Mouse (Mus musculus): ENCODE data around the gene Ccdc57. TPM values are rescaled to one million over a fixed set of nuclear protein-coding genes. Genes with fewer than 3 reads are reported as not detected.

Ccdc57 gene
- polyA plus RNA-seq, 1 experiment = 2.9 TPM

DNA sequence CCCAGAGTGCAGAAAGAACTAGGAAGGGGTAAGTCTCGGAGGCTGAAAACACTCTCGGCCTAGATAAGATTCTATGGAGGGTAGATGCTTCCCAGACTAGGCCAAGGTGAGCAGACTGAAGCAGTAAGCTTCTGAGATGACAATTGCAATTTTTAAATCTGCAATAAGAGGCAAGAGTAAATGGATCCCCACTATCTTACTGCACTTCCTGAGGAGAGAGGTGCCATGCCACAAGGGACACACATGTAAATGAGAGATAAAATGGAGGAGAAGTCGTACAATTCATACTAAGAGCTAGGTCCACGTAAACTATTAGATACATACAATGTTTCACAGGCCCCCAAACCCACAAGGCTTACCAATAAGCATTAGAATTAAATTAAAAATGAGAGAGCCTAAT, 4.2 kb downstream of the Ccdc57 start:
- H3K27ac ChIP-seq (ENCODE audit: insufficient read depth, low read depth, low read length) = no peak overlapping the region
- DNase-seq = no peak
- 95% methylated on average over 4 of the region's 4 CpGs for WGBS
- H3K36me3 ChIP-seq (ENCODE audit: control insufficient read depth, insufficient read depth, low read length) = no peaks in the 10 kb centered on the region
- no peaks in the 10 kb centered on the region for H3K27me3 ChIP-seq (replicated peaks; ENCODE audit: control insufficient read depth, insufficient read depth, low read length)
- TF ChIP-seq CTCF (conservative IDR thresholded peaks at IDR 0.05; ENCODE audit: insufficient read depth, insufficient read length, low read depth, low read length) (no peak), POLR2A (IDR thresholded peaks at IDR 0.05; ENCODE audit: low read depth, low read length) (no peak)
- peaks cover 3% of the 10 kb centered on the region; the same call in 1 of the 2 replicates for H3K4me1 ChIP-seq (ENCODE audit: control insufficient read depth, insufficient read depth, low read length)
- no peak overlapping the region for H3K4me3 ChIP-seq (ENCODE audit: insufficient read depth, low read depth, low read length)

DNA sequence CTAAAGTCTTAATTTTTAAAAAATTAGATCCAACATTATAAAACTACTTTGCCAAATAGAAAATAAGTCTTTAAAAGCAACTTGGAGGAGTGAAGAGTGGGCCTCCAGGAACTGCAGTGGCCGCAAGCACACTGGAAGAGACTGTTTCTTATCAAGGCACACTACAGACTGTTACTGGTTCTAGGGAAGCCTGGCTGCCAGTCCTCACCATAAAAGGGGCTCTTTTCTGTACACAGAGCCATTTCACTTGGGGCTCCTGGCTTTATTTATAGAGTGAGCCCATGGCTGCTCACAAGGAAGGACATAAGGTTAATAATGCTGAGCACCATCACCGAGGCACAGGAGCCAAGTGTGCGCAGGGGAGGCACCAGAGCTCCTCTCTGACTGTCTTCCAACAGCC, 10.1 kb downstream of the Ccdc57 start:
- no peak for DNase-seq
- H3K4me1 ChIP-seq (ENCODE audit: control insufficient read depth, insufficient read depth, low read length) = no peaks in the 10 kb centered on the region
- no peaks in the 10 kb centered on the region for H3K27me3 ChIP-seq (replicated peaks; ENCODE audit: control insufficient read depth, insufficient read depth, low read length)
- H3K36me3 ChIP-seq (ENCODE audit: control insufficient read depth, insufficient read depth, low read length) = no peaks in the 10 kb centered on the region
- 94% methylated on average over 3 of the region's 3 CpGs for WGBS
- no peak for TF ChIP-seq POLR2A (IDR thresholded peaks at IDR 0.05; ENCODE audit: low read depth, low read length)
- TF ChIP-seq CTCF (conservative IDR thresholded peaks at IDR 0.05; ENCODE audit: insufficient read depth, insufficient read length, low read depth, low read length) = no peak
- no peak overlapping the region for H3K27ac ChIP-seq (ENCODE audit: insufficient read depth, low read depth, low read length)
- no peak overlapping the region for H3K4me3 ChIP-seq (ENCODE audit: insufficient read depth, low read depth, low read length)

DNA sequence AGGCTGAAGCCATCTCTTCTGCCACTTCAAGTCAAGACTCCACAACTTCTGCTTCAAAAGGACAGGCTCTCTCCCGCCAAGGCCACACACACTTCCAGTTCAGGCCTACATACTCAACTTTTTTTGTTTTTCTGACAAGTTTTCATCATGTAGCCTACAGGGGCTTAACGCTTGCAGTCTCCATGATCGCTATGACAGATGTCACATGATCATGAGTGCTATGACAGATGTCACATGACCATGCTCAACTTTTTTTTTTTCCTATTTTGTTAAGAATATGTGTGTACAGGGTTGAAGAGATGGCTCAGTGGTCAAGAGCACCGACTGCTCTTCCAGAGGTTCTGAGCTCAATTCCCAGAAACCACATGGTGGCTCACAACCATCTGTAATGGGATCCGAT, 14.9 kb downstream of the Ccdc57 start:
- TF ChIP-seq POLR2A (IDR thresholded peaks at IDR 0.05; ENCODE audit: low read depth, low read length) (no peak), CTCF (conservative IDR thresholded peaks at IDR 0.05; ENCODE audit: insufficient read depth, insufficient read length, low read depth, low read length) (no peak)
- H3K4me1 ChIP-seq (ENCODE audit: control insufficient read depth, insufficient read depth, low read length) = no peaks in the 10 kb centered on the region
- no peaks in the 10 kb centered on the region for H3K36me3 ChIP-seq (ENCODE audit: control insufficient read depth, insufficient read depth, low read length)
- no peak overlapping the region for H3K4me3 ChIP-seq (ENCODE audit: insufficient read depth, low read depth, low read length)
- H3K27me3 ChIP-seq (replicated peaks; ENCODE audit: control insufficient read depth, insufficient read depth, low read length) = no peaks in the 10 kb centered on the region
- 98% methylated on average over 5 of the region's 5 CpGs for WGBS
- no peak for DNase-seq
- no peak overlapping the region for H3K27ac ChIP-seq (ENCODE audit: insufficient read depth, low read depth, low read length)

- H3K27ac ChIP-seq (ENCODE audit: insufficient read depth, low read depth, low read length) = no peak overlapping the region
- no peak for DNase-seq
- no peak overlapping the region for H3K4me3 ChIP-seq (ENCODE audit: insufficient read depth, low read depth, low read length)
- H3K36me3 ChIP-seq (ENCODE audit: control insufficient read depth, insufficient read depth, low read length) = no peaks in the 10 kb centered on the region
- WGBS = 66% methylated on average over 3 of the region's 3 CpGs
- H3K4me1 ChIP-seq (ENCODE audit: control insufficient read depth, insufficient read depth, low read length) = no peaks in the 10 kb centered on the region
- H3K27me3 ChIP-seq (replicated peaks; ENCODE audit: control insufficient read depth, insufficient read depth, low read length) = no peaks in the 10 kb centered on the region
- TF ChIP-seq POLR2A (IDR thresholded peaks at IDR 0.05; ENCODE audit: low read depth, low read length) = no peak
- TF ChIP-seq CTCF (conservative IDR thresholded peaks at IDR 0.05; ENCODE audit: insufficient read depth, insufficient read length, low read depth, low read length) = no peak
These were observed 16.2 kb downstream of the Ccdc57 start for GRCm38 (mm10) chr11:120916477-120916876.

DNA sequence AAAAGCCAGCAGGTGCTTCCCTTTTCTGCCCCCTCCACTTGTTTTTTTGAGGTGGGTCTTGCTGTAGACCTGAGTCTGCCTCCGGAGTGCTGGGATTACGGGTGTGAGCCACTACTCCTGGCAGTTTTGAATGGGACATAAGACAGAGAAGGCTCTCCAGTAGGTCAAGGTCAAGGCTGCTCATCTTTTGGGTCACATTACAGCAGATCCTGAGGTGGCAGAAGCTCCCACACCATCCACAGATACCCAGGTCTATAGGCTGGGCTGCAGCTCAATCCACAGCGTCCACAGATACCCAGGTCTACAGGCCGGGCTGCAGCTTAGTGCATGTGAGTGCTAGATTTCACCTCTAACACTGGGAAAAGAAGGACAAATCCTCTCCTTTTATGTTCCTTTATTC, 18.9 kb downstream of the Ccdc57 start:
- Histone ChIP-seq H3K4me1 (ENCODE audit: control insufficient read depth, insufficient read depth, low read length) (no peaks in the 10 kb centered on the region), H3K4me3 (ENCODE audit: insufficient read depth, low read depth, low read length) (no peak overlapping the region), H3K36me3 (ENCODE audit: control insufficient read depth, insufficient read depth, low read length) (no peaks in the 10 kb centered on the region), H3K27me3 (replicated peaks; ENCODE audit: control insufficient read depth, insufficient read depth, low read length) (no peaks in the 10 kb centered on the region), H3K27ac (ENCODE audit: insufficient read depth, low read depth, low read length) (no peak overlapping the region)
- no peak for DNase-seq
- 96% methylated on average over 4 of the region's 4 CpGs for WGBS
- no peak for TF ChIP-seq POLR2A (IDR thresholded peaks at IDR 0.05; ENCODE audit: low read depth, low read length)
- TF ChIP-seq CTCF (conservative IDR thresholded peaks at IDR 0.05; ENCODE audit: insufficient read depth, insufficient read length, low read depth, low read length) = no peak

- DNase-seq = peak; percentile 82
- no peak overlapping the region for H3K27ac ChIP-seq (ENCODE audit: insufficient read depth, low read depth, low read length)
- H3K4me3 ChIP-seq (ENCODE audit: insufficient read depth, low read depth, low read length) = no peak overlapping the region
- H3K4me1 ChIP-seq (ENCODE audit: control insufficient read depth, insufficient read depth, low read length) = peaks cover 9% of the 10 kb centered on the region; the same call in 1 of the 2 replicates
- H3K27me3 ChIP-seq (replicated peaks; ENCODE audit: control insufficient read depth, insufficient read depth, low read length) = no peaks in the 10 kb centered on the region
- no peaks in the 10 kb centered on the region for H3K36me3 ChIP-seq (ENCODE audit: control insufficient read depth, insufficient read depth, low read length)
- TF ChIP-seq POLR2A (IDR thresholded peaks at IDR 0.05; ENCODE audit: low read depth, low read length) = no peak
- peak; percentile 100; the same call in 1 of the 2 replicates for TF ChIP-seq CTCF (conservative IDR thresholded peaks at IDR 0.05; ENCODE audit: insufficient read depth, insufficient read length, low read depth, low read length)
- 3% methylated on average over 1 of the region's 1 CpGs for WGBS
These were observed 27.2 kb downstream of the Ccdc57 start for GRCm38 (mm10) chr11:120905430-120905873.

GRCm38 (mm10) chr11:120904561-120904960, 28.1 kb downstream of the Ccdc57 start:
- Histone ChIP-seq H3K4me1 (ENCODE audit: control insufficient read depth, insufficient read depth, low read length) (peaks cover 9% of the 10 kb centered on the region; the same call in 1 of the 2 replicates), H3K27me3 (replicated peaks; ENCODE audit: control insufficient read depth, insufficient read depth, low read length) (no peaks in the 10 kb centered on the region), H3K4me3 (ENCODE audit: insufficient read depth, low read depth, low read length) (no peak overlapping the region), H3K27ac (ENCODE audit: insufficient read depth, low read depth, low read length) (no peak overlapping the region), H3K36me3 (ENCODE audit: control insufficient read depth, insufficient read depth, low read length) (no peaks in the 10 kb centered on the region)
- no peak for DNase-seq
- WGBS = 98% methylated on average over 3 of the region's 3 CpGs
- no peak for TF ChIP-seq POLR2A (IDR thresholded peaks at IDR 0.05; ENCODE audit: low read depth, low read length)
- TF ChIP-seq CTCF (conservative IDR thresholded peaks at IDR 0.05; ENCODE audit: insufficient read depth, insufficient read length, low read depth, low read length) = no peak

Data from kidney, adult 2 months (tissue).